Mouse (Mus musculus): ENCODE results near the gene Zc3h18.

GRCm38 (mm10) chr8:122419881-122420555, 43.6 kb downstream of the Zc3h18 start:
- no peak for TF ChIP-seq CTCF (IDR thresholded peaks at IDR 0.05; ENCODE audit: borderline replicate concordance, insufficient read depth, low read length)
- TF ChIP-seq POLR2A (IDR thresholded peaks at IDR 0.05; ENCODE audit: low read depth, low read length), result no peak
